Mouse (Mus musculus): ENCODE measurements around the gene Vmn1r228.

Vmn1r228 gene

DNA sequence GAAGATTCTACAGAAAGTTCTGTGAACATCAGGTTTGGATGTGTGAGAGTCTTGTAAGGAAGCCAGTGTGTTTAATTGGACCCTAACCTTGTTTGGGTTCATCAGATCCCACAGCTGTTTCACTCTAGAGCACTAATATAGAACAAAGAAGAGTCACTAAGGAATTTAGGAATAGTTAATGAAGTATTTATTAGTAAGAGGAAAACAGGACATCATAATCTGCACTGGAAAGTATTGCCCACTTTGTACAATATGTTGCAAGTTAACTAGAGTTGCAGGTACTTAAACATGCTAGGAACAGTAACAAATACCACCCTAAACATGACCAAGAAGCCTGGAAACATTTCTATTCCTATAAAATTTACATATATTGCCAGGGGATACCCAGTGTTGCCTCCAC is at the start of gene Vmn1r228:
Vmn1r228 (minus strand) TSS at position 101 of the 400 bp plus-strand sequence.
- no peak for DNase-seq (ENCODE audit: low spot score in 2 of 2)

DNA sequence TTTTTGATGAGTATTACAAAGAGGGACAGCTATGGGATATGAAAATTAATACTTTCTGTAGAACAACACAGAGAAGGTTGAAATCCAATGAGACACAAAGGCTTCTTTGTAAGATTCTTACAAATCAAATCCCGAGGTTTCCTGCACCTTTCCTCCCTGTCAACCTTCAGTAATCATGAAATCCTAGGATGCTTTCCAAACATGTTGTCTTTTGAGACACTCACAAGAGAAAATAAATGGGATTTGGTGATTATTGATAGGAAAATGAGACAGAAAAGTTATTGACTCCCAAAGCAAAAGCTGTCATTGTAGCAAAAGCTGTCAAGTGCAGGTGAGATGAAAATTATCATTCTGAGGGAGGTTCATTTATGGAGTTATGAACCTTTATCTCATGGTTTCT is 25.3 kb upstream of the Vmn1r228 start, which contains the start of gene Vmn1r229:
Vmn1r229 (plus strand) TSS at position 301 of the 400 bp plus-strand sequence.
- DNase-seq (ENCODE audit: low spot score in 2 of 2), result no peak

GRCm38 (mm10) chr17:20729543-20729942 is 56.4 kb downstream of the Vmn1r228 start, which contains the start of gene Vmn1r227:
TSS of gene Vmn1r227 (plus strand) at chr17:20729843.
- DNase-seq (ENCODE audit: low spot score in 2 of 2), result no peak
